Mouse (Mus musculus) thymus, postnatal 0 days (tissue): ENCODE data around the gene Zfp324. TPM values are rescaled to one million over a fixed set of nuclear protein-coding genes. Genes with fewer than 3 reads are reported as not detected.
A peak's percentile ranks its signal among the peaks of the same experiment; 100 is the strongest.

Source experiments
- DNase-seq: peaks from one replicate; pipeline ENCODE4 v3.0.0-alpha.2; 2015; ENCODE audit warnings: low spot score
- polyA plus RNA-seq: library from polyadenylated mRNA; unstranded; fragments of >200 nt; fragmentation: Nextera tagmentation; extraction: Ambion mirVana; gene quantifications from 2 replicates; pipeline ENCODE4 v1.2.1, GENCODE M21; 2015

Zfp324 gene
- polyA plus RNA-seq, 1 experiment from 2014 or later, result 5.0 TPM

DNA sequence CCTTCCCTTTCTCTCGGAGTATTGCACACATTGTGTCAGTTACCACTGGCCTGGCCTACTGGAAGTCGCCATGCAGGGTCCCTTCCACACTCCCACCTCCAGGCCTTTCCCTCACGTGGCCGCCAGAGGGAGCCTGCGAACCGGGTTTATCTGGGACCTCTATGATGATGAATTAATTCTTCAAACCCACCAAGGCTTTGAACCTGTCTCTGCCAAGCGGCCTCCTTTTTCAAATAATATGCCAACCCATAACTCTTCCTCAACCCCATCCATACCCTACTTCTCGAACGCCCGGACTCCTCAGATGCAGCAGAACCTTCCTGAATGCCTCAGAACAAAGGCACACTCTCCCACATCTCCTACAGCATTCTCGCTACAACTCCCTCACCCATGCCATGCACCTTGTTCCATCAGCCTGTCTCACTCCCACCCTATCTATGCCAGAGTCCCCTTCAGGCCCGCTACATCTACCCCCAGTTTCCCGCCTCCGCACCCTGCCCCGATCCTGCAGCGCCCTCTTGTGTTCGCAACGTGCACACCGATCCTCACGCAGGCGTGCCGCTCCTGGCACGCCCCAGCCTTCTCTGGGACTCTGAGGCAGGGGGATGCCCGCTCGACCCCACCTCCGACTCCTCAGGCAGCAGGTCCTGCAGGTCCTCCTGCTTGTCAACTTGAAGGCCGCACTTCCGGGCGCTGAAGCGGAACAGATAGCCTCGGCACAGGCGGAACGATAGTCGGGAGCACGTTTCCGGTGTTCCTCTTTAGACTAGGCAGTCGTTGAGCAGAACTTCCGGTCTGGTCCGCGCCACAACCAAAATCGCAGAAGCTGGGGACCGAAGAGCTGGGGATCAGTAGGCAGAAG lies 43.7 kb downstream of the Zfp324 start:
- DNase-seq, result peak; percentile 95

- no peak for DNase-seq
These were observed 44.6 kb downstream of the Zfp324 start, which contains the start of gene Zbtb45 for GRCm38 (mm10) chr7:13010005-13010908. TSS of gene Zbtb45 (minus strand) at chr7:13010034.

GRCm38 (mm10) chr7:13013671-13014070 lies 48.0 kb downstream of the Zfp324 start:
- DNase-seq, result no peak

DNA sequence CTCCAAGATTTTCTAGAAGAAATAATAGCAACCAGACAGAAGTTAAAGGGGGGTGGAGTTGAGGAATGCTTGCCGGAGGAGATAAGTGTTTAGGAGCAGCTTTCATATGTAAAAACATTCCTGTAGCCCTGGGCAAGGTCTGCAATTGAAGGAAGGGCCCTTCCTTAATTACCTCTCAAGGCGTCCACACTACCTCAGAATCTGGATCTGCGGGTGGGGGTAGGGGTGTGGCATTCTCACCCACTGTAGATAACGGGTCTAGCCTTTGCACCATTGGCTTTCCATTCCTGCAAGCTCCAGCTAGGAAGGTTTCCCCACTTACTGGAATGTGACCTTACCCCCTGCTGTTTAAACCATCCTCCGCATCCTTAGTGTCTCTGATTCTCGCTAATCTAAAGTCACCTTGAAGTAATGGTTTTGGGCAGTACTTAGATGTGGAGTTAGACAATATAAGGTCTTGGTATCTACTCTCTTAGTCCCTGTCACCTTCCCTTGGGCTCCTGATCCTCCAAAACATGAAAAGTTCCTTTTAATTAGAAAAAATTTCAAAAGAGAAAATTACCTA lies 48.7 kb downstream of the Zfp324 start:
- no peak for DNase-seq

DNA sequence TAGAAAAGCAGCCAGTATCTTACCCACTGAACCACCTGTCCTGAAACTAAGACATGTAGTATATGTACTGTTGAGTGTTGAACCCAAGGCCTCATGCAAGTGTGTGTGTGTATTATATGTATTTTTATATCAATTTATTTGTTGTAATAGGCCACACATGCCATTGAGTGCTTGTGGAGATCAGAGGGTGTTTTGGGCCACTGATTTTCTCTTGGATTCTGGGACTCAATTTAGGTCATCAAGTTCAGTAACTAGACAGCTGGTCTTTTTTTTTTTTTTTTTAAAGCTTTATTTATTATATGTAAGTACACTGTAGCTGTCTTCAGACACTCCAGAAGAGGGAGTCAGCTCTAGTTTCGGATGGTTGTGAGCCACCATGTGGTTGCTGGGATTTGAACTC lies 49.6 kb downstream of the Zfp324 start:
- DNase-seq, result no peak

- DNase-seq, result peak; percentile 79
These were observed 57.3 kb downstream of the Zfp324 start for GRCm38 (mm10) chr7:13022773-13023535.

Other genes starting within 250 kb of the Zfp324 start
- gene Vmn2r56, start 230.8 kb upstream of the Zfp324 start, polyA plus RNA-seq, result not detected in 2 replicates
- gene Zscan18, start 162.2 kb upstream of the Zfp324 start, polyA plus RNA-seq, result 1.2 and 1.5 TPM in 2 replicates
- 11.0 and 17.6 TPM in 2 replicates for gene Zfp329, start 147.0 kb upstream of the Zfp324 start, polyA plus RNA-seq
- 34.5 and 36.7 TPM in 2 replicates for gene Zfp110, start 131.1 kb upstream of the Zfp324 start, polyA plus RNA-seq
- gene Zfp128, start 84.7 kb upstream of the Zfp324 start, polyA plus RNA-seq, result 1.9 and 2.4 TPM in 2 replicates
- gene Zscan22, start 68.0 kb upstream of the Zfp324 start, polyA plus RNA-seq, result 4.6 and 7.2 TPM in 2 replicates
- 1,115 and 1,143 TPM in 2 replicates for gene Rps5, start 43.5 kb upstream of the Zfp324 start, polyA plus RNA-seq
- 0.22 and 0.42 TPM in 2 replicates for gene Rnf225, start 38.4 kb upstream of the Zfp324 start, polyA plus RNA-seq
- gene Zfp446, start 12.0 kb downstream of the Zfp324 start, polyA plus RNA-seq, result 5.7 and 5.8 TPM in 2 replicates
- 0.06 and 0.08 TPM in 2 replicates for gene Slc27a5, start 32.4 kb downstream of the Zfp324 start, polyA plus RNA-seq
- gene Trim28, start 33.3 kb downstream of the Zfp324 start, polyA plus RNA-seq, result 236 and 274 TPM in 2 replicates
- gene Zbtb45, start 44.2 kb downstream of the Zfp324 start, polyA plus RNA-seq, result 27.8 and 30.8 TPM in 2 replicates
- gene Chmp2a, start 69.0 kb downstream of the Zfp324 start, polyA plus RNA-seq, result 226 and 230 TPM in 2 replicates
- 90.8 and 91.5 TPM in 2 replicates for gene Ube2m, start 72.4 kb downstream of the Zfp324 start, polyA plus RNA-seq
- gene Mzf1, start 88.9 kb downstream of the Zfp324 start, polyA plus RNA-seq, result 1.1 and 1.6 TPM in 2 replicates
- gene Vmn1r85, start 129.3 kb downstream of the Zfp324 start, polyA plus RNA-seq, result not detected in 2 replicates
- not detected in 2 replicates for gene Vmn1r86, start 154.1 kb downstream of the Zfp324 start, polyA plus RNA-seq
- gene Vmn1r87, start 174.3 kb downstream of the Zfp324 start, polyA plus RNA-seq, result not detected in 2 replicates
- not detected in 2 replicates for gene Vmn1r88, start 193.7 kb downstream of the Zfp324 start, polyA plus RNA-seq
- not detected in 2 replicates for gene Vmn1r89, start 247.2 kb downstream of the Zfp324 start, polyA plus RNA-seq